Mouse (Mus musculus): ENCODE measurements around the gene Ak5. TPM values are rescaled to one million over a fixed set of nuclear protein-coding genes. Genes with fewer than 3 reads are reported as not detected.

The Ak5 gene
- total and polyA plus RNA-seq, 3 experiments, result 0.13 to 0.79 (median 0.23) TPM

- Histone ChIP-seq H3K79me2 (replicated peaks; ENCODE audit: control insufficient read depth, extremely low read depth, insufficient read depth, poor library complexity, severe bottlenecking) (no peaks in the 10 kb centered on the region), H3K4me1 (ENCODE audit: control insufficient read depth in 1 of 2, insufficient read depth in 2 of 2) (0 out of 4 replicates have a peak, but pooled peaks cover 0 to 3% of the 10 kb centered on the region in 2 experiments), H3K9ac (ENCODE audit: insufficient read depth, low read depth) (no peak overlapping the region), H3K9me3 (replicated peaks; ENCODE audit: low read length) (no peaks in the 10 kb centered on the region), H3K27me3 (replicated peaks) (no peaks in the 10 kb centered on the region), H3K27ac (ENCODE audit: insufficient read depth, low read depth) (no peak overlapping the region), H3K4me2 (ENCODE audit: insufficient read depth, low read depth, poor library complexity, severe bottlenecking) (no peak overlapping the region), H3K4me3 (replicated peaks in 1 of 3; ENCODE audit: low read depth in 2 of 3, low read length in 2 of 3, poor library complexity in 1 of 3) (no peak overlapping the region), H3K36me3 (replicated peaks in 1 of 2; ENCODE audit: control insufficient read depth in 1 of 2, insufficient read depth in 1 of 2, low read length in 1 of 2) (no peaks in the 10 kb centered on the region)
- TF ChIP-seq USF2 (conservative IDR thresholded peaks at IDR 0.05; ENCODE audit: low read depth, low read length) (no peak), MYC (IDR thresholded peaks at IDR 0.05; ENCODE audit: low read depth, low read length) (no peak), ZKSCAN1 (IDR thresholded peaks at IDR 0.05; ENCODE audit: borderline replicate concordance, low read depth, low read length) (no peak), GABPA (IDR thresholded peaks at IDR 0.05; ENCODE audit: insufficient replicate concordance, low read depth, low read length) (no peak), RCOR1 (conservative IDR thresholded peaks at IDR 0.05; ENCODE audit: low read depth, low read length) (no peak), MAFK (IDR thresholded peaks at IDR 0.05; ENCODE audit: insufficient replicate concordance, low read length) (no peak)
- in situ Hi-C loops (cut with MboI; ENCODE audit: low pct_ligation_motif_present, low pct_unique_long_range_greater_than_20kb, low sequenced_read_pairs) (no loop called here), dilution Hi-C loops (cut with MboI; ENCODE audit: extremely low pct_ligation_motif_present, extremely low pct_unique_long_range_greater_than_20kb, low sequenced_read_pairs) (no loop called here)
- no peak for DNase-seq (ENCODE audit: extremely low read depth)
These were observed 42.9 kb downstream of the Ak5 start for GRCm38 (mm10) chr3:152625061-152625820.

- no peaks in the 10 kb centered on the region for H3K9me3 ChIP-seq (replicated peaks; ENCODE audit: low read length)
- H3K9ac ChIP-seq (ENCODE audit: insufficient read depth, low read depth), result no peak overlapping the region
- H3K4me1 ChIP-seq (ENCODE audit: control insufficient read depth in 1 of 2, insufficient read depth in 2 of 2), result 0 out of 4 replicates have a peak, but pooled peaks cover 0 to 3% of the 10 kb centered on the region in 2 experiments
- in situ Hi-C loops (cut with MboI; ENCODE audit: low pct_ligation_motif_present, low pct_unique_long_range_greater_than_20kb, low sequenced_read_pairs), result no loop called here
- DNase-seq (ENCODE audit: extremely low read depth), result no peak
- H3K27me3 ChIP-seq (replicated peaks), result no peaks in the 10 kb centered on the region
- H3K79me2 ChIP-seq (replicated peaks; ENCODE audit: control insufficient read depth, extremely low read depth, insufficient read depth, poor library complexity, severe bottlenecking), result no peaks in the 10 kb centered on the region
- no peak overlapping the region for H3K4me2 ChIP-seq (ENCODE audit: insufficient read depth, low read depth, poor library complexity, severe bottlenecking)
- H3K4me3 ChIP-seq (replicated peaks in 1 of 3; ENCODE audit: low read depth in 2 of 3, low read length in 2 of 3, poor library complexity in 1 of 3), result no peak overlapping the region
- TF ChIP-seq ZNF384 (IDR thresholded peaks at IDR 0.05; ENCODE audit: low read depth, low read length), result no peak
- TF ChIP-seq BHLHE40 (IDR thresholded peaks at IDR 0.05; ENCODE audit: low read depth, low read length), result no peak
- no peak for TF ChIP-seq USF1 (IDR thresholded peaks at IDR 0.05; ENCODE audit: low read depth, low read length)
- TF ChIP-seq NRF1 (IDR thresholded peaks at IDR 0.05; ENCODE audit: low read depth, low read length), result no peak
- no peak for TF ChIP-seq KAT2A (IDR thresholded peaks at IDR 0.05; ENCODE audit: insufficient replicate concordance, low read length)
- dilution Hi-C loops (cut with MboI; ENCODE audit: extremely low pct_ligation_motif_present, extremely low pct_unique_long_range_greater_than_20kb, low sequenced_read_pairs), result no loop called here
- no peak overlapping the region for H3K27ac ChIP-seq (ENCODE audit: insufficient read depth, low read depth)
- no peaks in the 10 kb centered on the region for H3K36me3 ChIP-seq (replicated peaks in 1 of 2; ENCODE audit: control insufficient read depth in 1 of 2, insufficient read depth in 1 of 2, low read length in 1 of 2)
These were observed 47.6 kb downstream of the Ak5 start for GRCm38 (mm10) chr3:152620534-152620933.

GRCm38 (mm10) chr3:152620058-152620457 is 48.1 kb downstream of the Ak5 start:
- H3K27me3 ChIP-seq (replicated peaks), result no peaks in the 10 kb centered on the region
- dilution Hi-C loops (cut with MboI; ENCODE audit: extremely low pct_ligation_motif_present, extremely low pct_unique_long_range_greater_than_20kb, low sequenced_read_pairs), result no loop called here
- no peaks in the 10 kb centered on the region for H3K36me3 ChIP-seq (replicated peaks in 1 of 2; ENCODE audit: control insufficient read depth in 1 of 2, insufficient read depth in 1 of 2, low read length in 1 of 2)

More at GRCm38 (mm10) chr3:152620058-152620457, 48.1 kb downstream of the Ak5 start:
- Histone ChIP-seq H3K9ac (ENCODE audit: insufficient read depth, low read depth) (no peak overlapping the region), H3K79me2 (replicated peaks; ENCODE audit: control insufficient read depth, extremely low read depth, insufficient read depth, poor library complexity, severe bottlenecking) (no peaks in the 10 kb centered on the region), H3K4me2 (ENCODE audit: insufficient read depth, low read depth, poor library complexity, severe bottlenecking) (no peak overlapping the region), H3K4me3 (replicated peaks in 1 of 3; ENCODE audit: low read depth in 2 of 3, low read length in 2 of 3, poor library complexity in 1 of 3) (no peak overlapping the region), H3K9me3 (replicated peaks; ENCODE audit: low read length) (no peaks in the 10 kb centered on the region), H3K27ac (ENCODE audit: insufficient read depth, low read depth) (no peak overlapping the region), H3K4me1 (ENCODE audit: control insufficient read depth in 1 of 2, insufficient read depth in 2 of 2) (0 out of 4 replicates have a peak, but pooled peaks cover 0 to 3% of the 10 kb centered on the region in 2 experiments)
- no peak for DNase-seq (ENCODE audit: extremely low read depth)
- in situ Hi-C loops (cut with MboI; ENCODE audit: low pct_ligation_motif_present, low pct_unique_long_range_greater_than_20kb, low sequenced_read_pairs), result no loop called here
- no peak for TF ChIP-seq RAD21 (IDR thresholded peaks at IDR 0.05; ENCODE audit: low read depth, low read length)
- TF ChIP-seq HCFC1 (IDR thresholded peaks at IDR 0.05; ENCODE audit: low read depth, low read length), result no peak
- TF ChIP-seq IRF4 (IDR thresholded peaks at IDR 0.05; ENCODE audit: low read depth, low read length), result no peak
- TF ChIP-seq POLR2AphosphoS2 (IDR thresholded peaks at IDR 0.05; ENCODE audit: low read depth, low read length), result no peak
- no peak for TF ChIP-seq EP300 (IDR thresholded peaks at IDR 0.05; ENCODE audit: low read length)
- no peak for TF ChIP-seq MAZ (IDR thresholded peaks at IDR 0.05; ENCODE audit: low read depth, low read length)
- TF ChIP-seq UBTF (IDR thresholded peaks at IDR 0.05; ENCODE audit: low read depth, low read length), result no peak
- TF ChIP-seq NRF1 (IDR thresholded peaks at IDR 0.05; ENCODE audit: low read depth, low read length), result no peak
- no peak for TF ChIP-seq JUND (conservative IDR thresholded peaks at IDR 0.05; ENCODE audit: low read depth, low read length)
- no peak for TF ChIP-seq SMC3 (IDR thresholded peaks at IDR 0.05; ENCODE audit: low read depth, low read length)

Data from CH12.LX (cell line).